Mouse (Mus musculus) T-helper 17 cell (primary cell): Measurements from ENCODE around the gene Msi2.

ENCODE experiments used
- in situ Hi-C, 2 experiments: fragments of 300-600 bp; cut with MboI, MseI; formaldehyde crosslinking; loops; 1 replicate in 1 of 2; 2 replicates in 1 of 2; pipeline ENCODE4 v1.15.1; 2025; ENCODE audit warnings: high pct_unique_total_duplicates in 2 of 2

Gene Msi2

DNA sequence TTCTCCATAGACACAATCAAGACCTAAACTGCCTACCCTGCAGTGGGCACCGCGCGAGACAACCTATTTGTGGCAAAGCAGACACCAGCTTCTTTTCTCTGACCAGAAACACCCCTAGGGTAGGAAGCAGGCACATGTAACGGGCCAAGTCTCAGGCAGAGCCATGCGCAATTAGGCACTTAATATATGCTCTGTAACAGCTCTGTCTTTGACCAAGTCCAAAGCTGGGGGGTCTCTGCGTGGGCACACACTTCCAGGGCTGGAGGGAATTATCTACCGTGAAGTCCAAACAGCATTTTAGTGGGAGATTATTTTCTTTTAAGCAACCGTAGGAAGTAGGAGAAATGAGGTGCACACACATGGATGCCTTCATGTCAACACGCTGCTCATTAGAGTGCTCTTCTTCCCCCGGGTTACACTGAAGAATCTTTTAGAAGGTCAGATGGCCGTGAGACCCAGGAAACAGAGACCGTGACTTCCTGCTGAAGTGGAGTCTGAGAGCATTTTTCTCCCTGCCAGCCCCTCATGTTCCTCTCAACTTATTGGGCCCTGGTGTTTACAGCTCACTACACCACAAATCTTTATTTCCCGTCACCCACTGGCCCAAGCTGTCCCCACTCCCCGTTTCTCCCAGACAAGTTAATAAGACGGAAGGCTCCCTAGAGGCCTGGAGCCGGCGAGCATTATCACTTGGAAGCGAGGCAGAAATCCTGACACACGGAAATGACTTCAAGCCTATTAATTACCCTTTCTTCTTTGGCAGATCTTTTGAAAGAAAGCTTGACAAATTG is 258.2 kb downstream of the Msi2 start:
- in situ Hi-C loops: no loop called here

DNA sequence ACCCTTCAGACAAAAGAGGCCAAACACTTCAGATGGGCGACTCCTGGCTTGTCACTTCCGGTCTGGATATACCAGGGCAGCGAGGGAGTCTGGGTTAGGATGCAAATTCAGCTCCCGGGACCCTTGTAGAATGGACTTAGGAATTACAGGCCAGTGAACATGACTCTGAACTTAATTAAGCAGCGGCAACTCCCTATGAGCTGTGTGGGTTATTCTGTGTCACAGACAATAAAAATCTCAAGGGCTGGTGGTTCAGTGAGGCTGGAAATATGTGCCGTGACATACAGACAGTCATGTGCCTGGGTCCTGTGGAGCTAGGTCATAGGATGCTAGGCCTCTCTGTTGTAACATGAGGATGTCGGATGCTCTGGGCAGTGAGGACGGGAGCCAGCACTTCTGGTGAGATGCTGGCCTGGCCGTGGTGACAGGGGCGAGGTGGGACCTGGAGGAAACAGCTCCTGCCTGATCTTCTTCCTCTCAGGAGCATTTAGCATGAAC is 261.0 kb downstream of the Msi2 start:
- in situ Hi-C loops: no loop called here

DNA sequence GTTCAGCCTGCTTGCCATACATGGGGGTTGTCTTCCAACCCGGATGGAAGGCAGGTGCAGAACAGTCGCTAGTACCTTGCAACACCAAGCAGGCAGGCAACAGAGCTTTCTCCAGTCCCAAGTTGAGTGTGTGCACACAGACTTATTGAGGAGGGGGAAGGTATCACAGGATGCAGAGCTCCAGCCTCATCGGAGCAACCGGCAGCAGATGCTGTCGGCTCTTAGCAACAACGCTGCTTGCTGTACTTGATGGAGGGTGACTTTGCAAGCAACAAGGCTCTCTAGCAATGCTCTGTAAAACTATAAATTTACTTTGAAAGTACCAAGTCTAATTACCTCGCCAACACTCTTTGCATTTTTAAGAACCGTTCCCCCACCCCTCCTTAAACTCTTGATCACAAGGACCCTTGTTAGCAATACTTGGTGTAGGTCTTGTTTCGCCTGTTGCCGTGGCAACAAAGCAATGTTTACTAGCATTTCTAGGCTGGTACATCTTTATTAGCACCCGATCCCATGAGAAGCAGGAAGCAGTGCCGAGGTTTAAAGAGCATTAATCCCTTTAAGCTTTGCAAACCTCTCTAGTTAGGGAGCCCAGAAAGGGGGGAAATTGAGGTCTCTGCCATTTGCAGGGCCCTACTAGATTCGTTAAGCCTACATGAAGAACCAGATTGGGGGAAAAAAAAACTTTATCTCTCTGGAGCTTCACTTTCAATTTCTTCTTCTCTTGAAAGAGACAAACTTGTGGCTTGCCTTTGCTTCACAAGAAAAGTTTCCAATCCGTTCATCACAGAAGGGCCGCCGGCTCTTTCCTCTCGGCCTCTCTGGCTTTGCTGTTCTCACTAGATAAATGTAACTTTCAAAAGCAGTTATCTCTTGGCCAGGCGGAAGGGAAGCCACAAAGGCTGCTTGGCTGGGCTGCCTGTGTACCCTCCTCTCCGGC is 263.2 kb downstream of the Msi2 start:
- in situ Hi-C loops: no loop called here

DNA sequence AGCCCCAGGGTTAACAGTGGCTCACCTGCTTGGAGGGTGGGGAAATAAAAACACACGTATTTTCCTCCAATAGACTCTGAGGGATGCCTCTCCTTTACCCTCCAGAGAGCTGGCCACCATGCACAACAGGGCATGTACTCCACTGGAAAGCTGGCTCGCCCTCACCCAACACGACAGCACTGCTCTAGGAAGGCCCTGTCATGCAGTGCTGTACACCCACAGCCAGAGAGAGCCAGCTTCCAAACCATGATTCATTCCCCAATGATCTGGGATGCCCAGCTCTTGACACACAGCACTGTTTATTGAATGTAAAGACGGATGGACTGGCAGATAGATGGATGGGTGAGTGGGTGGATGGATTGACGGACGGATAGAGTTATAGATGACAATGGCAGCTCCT is 269.1 kb downstream of the Msi2 start:
- in situ Hi-C loops: no loop called here

DNA sequence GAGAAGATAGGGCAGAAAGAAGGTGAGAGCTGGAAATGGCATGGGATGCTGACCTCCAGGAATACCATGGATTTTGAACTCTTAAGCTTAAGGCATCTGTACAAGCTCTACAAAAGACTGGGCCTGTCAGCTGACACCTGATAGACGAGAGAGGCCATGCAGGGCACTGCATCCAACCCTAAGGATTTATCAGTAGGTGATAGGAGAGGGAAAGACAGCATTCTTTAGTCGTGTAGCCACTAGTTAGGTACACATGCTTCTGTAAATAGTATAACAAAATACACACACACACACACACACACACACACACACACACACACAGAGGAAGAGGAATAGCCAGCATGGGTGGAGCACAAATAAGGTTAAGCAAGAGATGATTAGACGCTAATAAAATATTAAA is 269.7 kb downstream of the Msi2 start:
- in situ Hi-C loops: no loop called here

DNA sequence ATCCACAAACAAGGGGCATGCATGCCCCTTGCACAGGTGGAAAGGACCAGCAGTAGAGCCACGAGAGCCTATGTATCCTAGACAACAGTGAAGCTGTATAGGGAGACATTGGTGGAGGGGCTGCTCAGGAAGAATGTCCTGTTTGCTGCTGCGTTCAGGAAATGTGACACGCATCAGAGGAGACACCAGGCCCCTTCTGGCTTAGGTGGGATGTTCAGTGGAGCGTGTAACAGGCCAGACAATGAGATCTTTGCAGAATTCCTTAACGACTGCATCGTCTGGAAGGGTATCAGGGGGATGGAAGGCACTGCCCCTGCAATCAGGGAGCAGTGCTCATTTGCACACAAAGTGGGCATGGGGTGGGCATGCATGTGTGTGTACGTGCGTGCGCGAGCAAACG is 271.0 kb downstream of the Msi2 start:
- in situ Hi-C loops: no loop called here

DNA sequence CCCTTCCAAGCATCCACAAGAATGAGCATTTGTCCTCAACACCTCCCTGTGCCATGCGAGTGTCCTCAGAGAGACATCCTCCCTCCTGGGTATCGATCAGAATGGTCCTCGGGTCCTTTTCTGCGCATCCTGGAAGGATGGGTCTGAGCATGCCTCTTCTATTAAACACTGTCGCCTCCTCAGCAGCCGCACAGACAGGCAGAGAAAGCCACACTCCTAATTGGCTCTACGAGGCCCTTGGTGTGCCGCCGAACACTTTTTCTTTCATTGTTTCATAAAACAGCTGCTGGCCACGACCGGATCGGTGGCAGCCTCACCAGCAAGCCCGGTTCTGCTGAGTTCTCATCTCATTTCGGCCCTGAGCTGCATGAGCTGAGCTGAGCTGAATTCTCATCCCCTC is 274.4 kb downstream of the Msi2 start:
- in situ Hi-C loops: no loop called here

DNA sequence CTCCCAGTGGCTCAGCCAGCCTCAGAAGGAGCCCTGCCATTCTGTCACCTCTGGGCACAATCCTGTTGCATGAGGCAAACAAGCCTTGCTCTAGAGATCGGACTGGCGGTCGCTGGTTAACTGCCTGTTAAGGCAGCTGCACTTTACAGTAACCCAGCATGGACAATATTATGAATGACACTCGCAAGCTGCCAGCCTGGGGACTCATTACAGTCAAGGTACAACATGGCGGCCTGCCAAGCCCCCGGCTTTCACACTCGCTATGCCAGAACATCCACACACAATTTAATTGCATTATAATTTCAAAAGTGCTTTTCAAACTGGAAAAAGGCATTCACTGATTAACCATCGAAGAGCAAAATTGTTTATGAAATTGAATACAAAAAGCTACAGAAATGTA is 275.0 kb downstream of the Msi2 start:
- in situ Hi-C loops: no loop called here

DNA sequence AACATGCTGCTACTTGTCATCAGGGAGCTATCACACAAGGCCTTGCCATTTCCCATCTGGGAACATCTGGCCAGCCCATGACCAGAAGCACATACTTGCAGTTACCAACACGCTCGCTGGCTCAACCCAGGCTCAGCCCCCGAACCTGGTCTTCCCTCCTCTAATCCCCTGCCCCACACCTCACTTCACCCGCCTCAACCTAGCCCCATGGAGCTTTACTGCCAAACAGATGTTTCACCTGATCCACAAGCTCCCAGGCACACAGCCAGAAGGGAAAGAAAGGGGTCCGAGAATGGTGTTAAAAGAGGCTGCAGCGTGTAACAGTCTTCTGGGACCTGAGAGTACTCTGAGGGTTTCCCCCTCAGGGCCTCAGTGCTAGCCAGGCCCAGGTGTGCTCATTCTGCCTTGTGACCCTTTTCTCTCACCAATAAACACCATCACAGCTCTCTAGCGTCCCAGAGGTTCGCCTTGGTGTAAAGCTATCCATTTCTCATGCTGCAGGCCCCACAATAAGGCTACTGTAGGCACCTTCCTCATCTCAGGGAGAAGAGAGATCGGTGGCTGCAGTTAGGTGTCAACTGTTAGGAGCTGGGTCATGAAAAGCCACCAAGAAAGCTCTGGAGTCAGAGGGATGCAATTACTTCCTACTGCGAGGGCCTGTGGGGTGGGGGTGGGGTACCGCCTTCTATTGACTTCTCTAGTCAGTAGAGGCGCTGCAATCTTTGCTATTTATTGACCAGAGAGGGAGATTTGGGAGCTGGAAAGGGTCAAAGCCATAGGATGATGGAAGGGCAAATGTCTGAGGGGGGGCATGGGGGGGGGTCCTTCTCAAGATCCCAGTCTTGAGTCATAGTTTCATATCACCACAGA is 276.2 kb downstream of the Msi2 start:
- in situ Hi-C loops: no loop called here

DNA sequence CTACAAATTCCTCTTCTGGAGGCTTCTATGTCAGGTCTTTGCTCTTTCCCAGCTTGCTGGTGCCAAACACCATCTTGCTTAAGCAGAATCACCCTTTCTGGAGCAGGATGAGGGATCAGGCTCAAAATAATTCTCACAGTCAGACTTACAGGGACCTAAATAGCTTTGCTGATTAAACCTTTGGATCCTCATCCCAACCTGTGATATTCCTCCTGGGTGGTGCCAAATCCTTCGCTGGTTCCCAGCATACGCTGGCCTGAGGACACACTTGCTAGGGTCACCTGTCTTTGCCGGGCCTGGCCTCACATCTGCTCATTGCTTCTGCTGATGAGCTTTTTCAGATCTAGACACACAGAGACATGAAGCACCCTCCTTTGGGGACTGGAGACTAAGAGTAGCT is 279.7 kb downstream of the Msi2 start:
- in situ Hi-C loops: no loop called here

DNA sequence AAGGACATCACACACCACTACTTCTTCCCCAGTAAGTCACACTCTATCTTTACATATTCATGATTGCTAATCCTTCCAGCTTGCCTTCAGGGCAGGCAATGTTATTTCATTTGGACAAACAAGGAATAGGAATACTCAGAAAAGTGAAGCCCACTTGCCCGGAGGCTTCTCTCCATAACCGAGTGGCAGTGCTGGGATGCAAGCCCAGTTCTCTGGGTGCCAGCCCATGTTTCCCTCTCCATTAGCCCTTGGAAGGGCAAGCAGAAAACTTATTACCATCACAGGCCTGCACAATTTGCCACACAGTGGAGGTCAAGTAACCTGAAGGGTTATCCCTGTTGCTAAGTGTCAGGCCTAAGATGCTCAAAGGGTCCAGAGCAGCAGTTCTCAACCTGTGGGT is 281.7 kb downstream of the Msi2 start:
- in situ Hi-C loops: no loop called here

DNA sequence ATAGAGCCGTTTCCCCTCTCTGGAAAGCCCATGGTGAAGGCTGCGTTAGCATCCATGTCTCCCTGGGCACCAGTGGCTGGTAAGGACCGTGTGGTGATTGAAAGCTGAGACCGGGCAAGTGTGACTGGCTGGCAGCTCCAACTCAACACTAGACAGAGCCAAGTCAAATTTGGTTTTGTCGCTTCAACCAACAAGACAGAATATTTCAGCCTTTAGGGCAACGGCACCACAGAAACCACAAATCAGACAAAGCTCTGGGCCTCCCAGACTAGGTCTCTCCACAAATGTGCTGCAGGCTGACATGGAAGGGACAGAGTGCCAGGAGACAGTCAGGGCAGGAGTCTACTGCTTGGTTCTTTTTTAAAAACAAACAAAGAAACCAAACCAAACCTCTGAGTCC is 282.8 kb downstream of the Msi2 start:
- in situ Hi-C loops: no loop called here

DNA sequence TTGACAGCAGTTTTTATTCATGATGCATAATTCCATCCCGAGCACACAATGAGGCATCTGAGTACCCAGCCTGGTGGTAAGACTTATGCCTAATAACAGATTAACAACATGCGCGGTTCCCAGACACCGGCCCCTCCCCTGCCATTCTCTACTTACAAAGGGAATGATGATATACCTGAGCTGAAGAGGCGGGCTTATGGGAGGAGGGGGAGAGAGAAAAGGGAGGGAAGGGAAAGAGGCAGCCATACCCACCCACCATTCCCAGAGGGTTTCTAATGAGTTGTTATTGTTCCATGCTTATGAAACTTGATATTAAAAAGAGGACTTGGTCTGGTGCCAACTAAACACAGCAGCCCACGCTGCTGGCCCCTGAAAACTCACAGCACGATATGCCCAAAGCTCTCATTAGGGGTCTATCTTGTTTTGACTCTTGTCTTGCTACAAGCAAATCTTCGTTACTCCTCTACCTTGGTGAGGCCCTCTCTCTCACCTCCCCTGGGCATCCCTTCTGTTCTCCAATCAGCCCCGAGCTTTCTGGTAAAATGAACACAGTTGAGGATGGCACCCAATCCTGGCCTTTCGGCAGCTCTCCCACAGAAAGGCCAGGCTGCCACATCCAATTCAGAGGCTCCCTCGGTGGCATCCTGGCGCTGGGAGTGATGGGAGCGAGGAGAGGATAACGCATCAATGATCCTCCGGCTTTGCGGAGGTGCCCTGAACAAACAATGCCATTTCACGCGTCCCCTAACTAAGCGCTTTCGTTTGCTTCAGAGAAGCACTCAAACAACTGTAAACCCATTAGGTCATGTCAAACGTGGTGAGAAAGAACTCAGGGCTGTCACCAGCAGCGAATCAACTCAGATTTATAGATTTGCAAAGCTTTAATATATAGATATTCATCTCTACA is 286.7 kb downstream of the Msi2 start:
- in situ Hi-C loops: no loop called here

DNA sequence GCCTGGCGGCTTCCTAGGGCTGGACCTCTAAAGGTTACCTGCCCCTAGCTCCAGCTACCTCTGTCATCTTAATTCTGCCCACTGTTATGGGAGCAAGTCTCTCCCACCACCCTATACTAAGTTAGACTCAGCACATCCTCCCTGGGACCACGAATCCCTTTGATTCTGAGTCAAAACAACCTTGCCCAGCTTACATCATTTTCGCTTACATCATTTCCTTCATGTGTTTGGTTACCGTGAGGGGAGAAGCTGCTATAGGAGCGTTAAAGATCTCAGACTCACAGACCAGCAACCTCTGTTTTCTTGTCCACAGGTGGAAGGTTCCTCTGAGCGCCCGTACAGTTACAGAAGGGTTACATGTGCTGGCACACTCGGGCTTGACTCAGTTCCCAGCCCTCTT is 288.0 kb downstream of the Msi2 start:
- in situ Hi-C loops: no loop called here

DNA sequence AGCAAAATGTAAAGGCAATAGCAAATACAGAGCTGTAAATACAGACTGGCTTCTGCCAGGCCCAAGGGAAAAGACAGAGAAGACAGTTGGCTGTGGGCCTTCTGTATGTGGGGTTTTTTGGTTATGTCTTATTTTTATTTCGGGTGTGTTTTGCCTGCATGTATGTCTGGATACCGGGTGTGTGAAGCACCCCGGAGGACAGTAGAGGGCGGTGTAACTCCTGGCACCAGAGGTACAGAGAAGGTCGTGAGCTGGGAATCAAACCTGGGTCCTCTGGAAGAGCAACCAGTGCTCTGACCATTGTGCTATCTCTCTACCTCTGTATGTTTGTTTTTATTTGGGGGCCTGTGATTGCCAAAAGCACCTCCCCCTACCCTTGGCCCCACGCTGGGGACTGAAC is 288.6 kb downstream of the Msi2 start:
- in situ Hi-C loops: no loop called here

DNA sequence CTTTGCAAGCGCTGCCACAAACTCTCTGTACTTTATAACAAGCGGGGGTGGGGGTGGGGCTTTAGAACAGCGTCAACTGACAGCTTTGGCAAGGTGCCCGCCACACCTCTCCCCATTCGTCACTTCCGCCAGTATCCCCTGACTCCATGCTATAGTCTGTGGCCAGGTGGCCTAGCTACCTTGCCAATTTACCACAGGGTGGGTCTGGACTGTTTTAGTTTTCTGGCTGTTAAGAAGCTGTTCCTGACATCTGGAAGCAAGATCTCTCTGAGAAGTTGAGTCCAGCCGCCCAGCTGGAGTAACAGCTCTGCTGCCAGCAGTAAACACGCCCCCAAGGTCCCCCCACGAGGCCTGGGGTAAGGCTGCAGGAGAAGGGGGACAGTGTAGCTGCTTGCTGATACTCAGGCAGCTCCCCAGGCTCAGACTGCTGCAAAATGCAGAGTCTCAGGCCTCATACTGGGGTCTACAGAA is 292.6 kb downstream of the Msi2 start:
- in situ Hi-C loops: no loop called here

DNA sequence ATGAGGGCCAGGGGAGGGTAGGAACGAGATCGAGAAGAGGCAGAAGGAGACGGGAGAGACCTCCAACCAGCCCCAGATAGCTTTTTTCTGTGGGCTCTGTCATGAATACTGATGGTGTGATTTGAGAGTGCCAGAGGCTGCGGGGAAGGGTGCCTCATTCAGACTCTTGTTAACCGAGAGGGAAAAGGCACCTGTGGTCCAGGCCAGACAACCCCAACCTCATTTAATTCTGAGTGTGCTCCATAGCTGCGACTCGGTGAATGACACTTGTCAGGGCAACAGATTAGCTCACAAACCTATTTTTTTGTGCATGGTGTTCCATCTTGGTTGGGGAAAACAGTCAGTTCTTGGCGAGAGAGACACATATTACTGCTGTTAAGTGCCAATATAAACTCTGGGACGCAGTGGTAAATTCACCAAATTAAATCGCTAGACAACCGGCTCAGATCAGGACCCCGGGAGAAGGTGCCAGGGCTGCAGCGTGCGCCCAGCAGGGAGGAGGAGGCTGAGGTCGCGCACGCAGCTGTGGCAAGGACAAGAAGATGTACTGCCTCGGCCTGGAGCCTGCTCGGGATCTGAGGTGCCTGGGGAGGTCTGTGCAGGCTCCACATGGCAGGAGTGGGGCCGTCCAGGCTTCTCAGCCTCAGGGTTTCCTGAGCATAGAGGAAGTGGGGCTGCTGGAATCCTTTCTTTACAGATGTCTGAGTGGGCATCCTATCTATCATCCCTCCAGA is 294.1 kb downstream of the Msi2 start:
- in situ Hi-C loops: no loop called here

DNA sequence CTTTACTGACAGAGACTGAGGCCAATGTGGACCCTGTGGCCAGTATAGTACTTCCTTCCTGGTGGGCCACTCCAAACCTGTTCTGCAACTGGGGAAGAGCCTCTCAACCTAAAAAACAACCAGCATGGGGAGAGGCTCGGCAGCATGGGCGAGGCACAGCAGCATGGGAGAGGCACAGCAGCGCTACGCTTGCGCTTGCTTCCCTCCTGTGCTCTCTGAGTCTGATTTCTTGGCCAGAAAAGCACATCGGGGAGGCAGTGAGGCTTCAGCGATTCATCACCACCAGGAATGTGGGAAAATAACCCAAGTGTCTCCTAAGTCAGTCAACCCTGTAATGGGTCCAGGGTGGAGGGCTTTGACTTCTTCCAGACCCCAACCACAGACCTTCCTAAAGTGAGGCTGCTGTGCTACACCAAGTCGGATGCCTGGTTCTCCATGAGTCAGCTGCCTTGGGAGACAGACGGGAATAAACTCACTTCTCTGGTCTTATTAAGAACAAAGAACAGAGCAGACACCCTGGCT is 297.2 kb downstream of the Msi2 start:
- in situ Hi-C loops: no loop called here

DNA sequence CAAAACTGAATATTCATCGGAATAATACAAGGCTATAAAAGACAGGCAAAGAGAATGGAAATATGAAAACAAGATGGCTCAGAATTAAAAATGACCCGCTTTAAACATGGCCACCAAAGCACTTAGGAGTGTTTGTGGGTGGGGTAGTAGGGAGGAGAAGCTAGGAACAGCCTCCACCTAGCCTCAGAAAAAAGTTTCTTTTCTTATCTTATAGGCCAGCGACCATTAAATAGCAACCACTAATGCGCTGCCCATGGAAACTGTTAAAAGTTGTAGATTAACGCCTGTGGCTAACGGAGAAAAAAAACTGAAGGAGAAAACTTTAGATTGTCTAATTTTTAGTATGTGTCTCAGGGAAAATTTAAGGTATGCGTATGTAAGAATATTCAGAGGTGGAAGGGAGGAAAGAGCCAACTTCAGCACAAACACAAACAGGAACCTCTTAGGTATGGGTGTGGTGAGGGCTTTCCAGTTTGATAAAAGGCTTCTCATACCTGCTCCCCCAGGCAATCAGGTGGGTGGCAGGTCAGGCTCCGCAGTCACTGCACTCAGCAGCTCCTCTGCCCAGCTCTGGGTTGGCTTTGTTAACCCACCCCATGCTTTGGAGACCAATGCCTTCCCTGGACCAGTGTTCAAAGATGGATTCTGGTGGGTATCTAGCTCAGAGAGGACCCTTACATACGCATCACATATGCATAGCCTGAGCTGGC is 298.5 kb downstream of the Msi2 start:
- in situ Hi-C loops: no loop called here
